Mouse (Mus musculus) heart, postnatal 14 days (tissue): ENCODE measurements at regions not wholly inside any gene's neighbourhood (a gene's known extent, or its start where the extent isn't known, plus 50 kb on each side); places are given as distances from the start of the nearest gene placed in this dataset.

Experiments used
- DNase-seq, 2 experiments: peaks; one replicate each; pipeline ENCODE4 v3.0.0; 2021 to 2022
- intact Hi-C: fragments of 180-260 bp; cut with DNase I; formaldehyde crosslinking; loops from one replicate; pipeline ENCODE4 v1.15.1; 2025

- intact Hi-C loops: no loop called here
- no peak for DNase-seq
These were observed 455.3 kb upstream of the Adamts9 start for GRCm38 (mm10) chr6:93398551-93398950.

GRCm38 (mm10) chr6:93397074-93397473 is 453.8 kb upstream of the Adamts9 start:
- intact Hi-C loops: no loop called here

GRCm38 (mm10) chr6:93395952-93396351 is 452.7 kb upstream of the Adamts9 start:
- intact Hi-C loops: no loop called here
- no peak for DNase-seq

More at GRCm38 (mm10) chr6:93397074-93397473, 453.8 kb upstream of the Adamts9 start:
- no peak for DNase-seq

- peak; percentile 11 to 16 for DNase-seq
These were observed 452.0 kb upstream of the Adamts9 start for GRCm38 (mm10) chr6:93395296-93395695.

GRCm38 (mm10) chr6:93393551-93393950 is 450.3 kb upstream of the Adamts9 start:
- DNase-seq: peak in 1 of 2 experiments; percentile 34
- intact Hi-C loops: no loop called here

More at GRCm38 (mm10) chr6:93395296-93395695, 452.0 kb upstream of the Adamts9 start:
- intact Hi-C loops: no loop called here

GRCm38 (mm10) chr6:93392402-93392801 is 449.1 kb upstream of the Adamts9 start:
- DNase-seq: no peak
- intact Hi-C loops: no loop called here

GRCm38 (mm10) chr6:93391166-93391565 is 447.9 kb upstream of the Adamts9 start:
- intact Hi-C loops: no loop called here
- DNase-seq: no peak

GRCm38 (mm10) chr6:93371341-93371740 is 428.0 kb upstream of the Adamts9 start:
- intact Hi-C loops: no loop called here
- no peak for DNase-seq

GRCm38 (mm10) chr6:93363846-93364245 is 420.6 kb upstream of the Adamts9 start:
- no peak for DNase-seq
- intact Hi-C loops: no loop called here

- DNase-seq: no peak
- intact Hi-C loops: no loop called here
These were observed 410.2 kb upstream of the Adamts9 start for GRCm38 (mm10) chr6:93353353-93354125.

GRCm38 (mm10) chr6:93349936-93350700 is 406.8 kb upstream of the Adamts9 start:
- no peak for DNase-seq
- intact Hi-C loops: no loop called here

- DNase-seq: no peak
- intact Hi-C loops: no loop called here
These were observed 404.8 kb upstream of the Adamts9 start for GRCm38 (mm10) chr6:93348141-93348540.

GRCm38 (mm10) chr6:93328683-93329082 is 385.4 kb upstream of the Adamts9 start:
- DNase-seq: no peak
- intact Hi-C loops: no loop called here

GRCm38 (mm10) chr6:93327930-93328329 is 384.6 kb upstream of the Adamts9 start:
- no peak for DNase-seq
- intact Hi-C loops: no loop called here

GRCm38 (mm10) chr6:93323881-93324280 is 380.6 kb upstream of the Adamts9 start:
- DNase-seq: no peak
- intact Hi-C loops: no loop called here

- intact Hi-C loops: loop anchor here (5.0 kb wide), 2 partner anchors 128 to 228 kb away; no protein-coding TSS in a partner anchor
- peak; percentile 13 for DNase-seq
These were observed 371.3 kb upstream of the Adamts9 start for GRCm38 (mm10) chr6:93314625-93315024.

- no peak for DNase-seq
These were observed 361.9 kb upstream of the Adamts9 start for GRCm38 (mm10) chr6:93305176-93305575.

GRCm38 (mm10) chr6:93297975-93298374 is 354.7 kb upstream of the Adamts9 start:
- no peak for DNase-seq
- intact Hi-C loops: no loop called here

More at GRCm38 (mm10) chr6:93305176-93305575, 361.9 kb upstream of the Adamts9 start:
- intact Hi-C loops: loop anchor here (5.0 kb wide), 1 partner anchor 363 kb away; the partner anchor contains the start of gene Adamts9

- no peak for DNase-seq
- intact Hi-C loops: no loop called here
These were observed 348.4 kb upstream of the Adamts9 start for GRCm38 (mm10) chr6:93291711-93292110.

GRCm38 (mm10) chr6:93288421-93288820 is 345.1 kb upstream of the Adamts9 start:
- DNase-seq: no peak
- intact Hi-C loops: no loop called here

GRCm38 (mm10) chr6:93285796-93286195 is 342.5 kb upstream of the Adamts9 start:
- intact Hi-C loops: no loop called here
- DNase-seq: no peak
